In the genomic region with DNA sequence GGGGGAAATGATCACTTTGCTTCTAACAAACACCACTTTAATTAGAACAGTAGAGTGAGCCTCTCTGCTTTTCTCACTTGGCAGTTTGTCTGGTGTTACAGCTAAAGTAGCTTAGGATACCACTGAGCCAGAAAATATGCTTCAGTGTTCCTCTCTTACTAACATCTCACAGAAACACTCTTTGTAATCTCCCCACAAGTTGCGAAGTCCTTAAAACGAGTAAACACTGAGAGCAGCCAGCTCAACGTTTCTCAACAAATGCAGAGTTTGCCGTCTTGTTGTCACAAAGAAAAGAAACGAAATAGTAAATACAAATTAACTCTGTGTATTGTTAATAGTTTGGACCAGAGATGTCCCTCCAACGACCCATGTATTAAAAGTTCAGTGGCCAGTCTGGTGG, we compare ENCODE assay signal across 25 mouse cellular contexts.
"Had no signal": no experiment of that assay in that cellular context is flagged by ENCODE, and none has a peak within 500 bp of the region (broad histone marks: within the 10 kb centered on the region; RNA-seq: fewer than 3 reads in every experiment).

No protein-coding gene starts in this region.

- H3K27me3 ChIP-seq: heart, embryonic 13.5 days; heart, embryonic 15.5 days; hindbrain, embryonic 13.5 days; hindbrain, embryonic 15.5 days; kidney, embryonic 15.5 days; limb, embryonic 13.5 days; limb, embryonic 15.5 days had no signal

- H3K4me3 ChIP-seq: heart, embryonic 13.5 days; heart, embryonic 15.5 days; hindbrain, embryonic 13.5 days; hindbrain, embryonic 15.5 days; kidney, embryonic 15.5 days; limb, embryonic 13.5 days; limb, embryonic 15.5 days had no signal

- H3K36me3 ChIP-seq: heart, embryonic 13.5 days; heart, embryonic 15.5 days; hindbrain, embryonic 13.5 days; hindbrain, embryonic 15.5 days; kidney, embryonic 15.5 days; limb, embryonic 13.5 days; limb, embryonic 15.5 days had no signal

- H3K27ac ChIP-seq: heart, embryonic 13.5 days; heart, embryonic 15.5 days; hindbrain, embryonic 13.5 days; hindbrain, embryonic 15.5 days; hindbrain, postnatal 0 days; kidney, embryonic 15.5 days; kidney, postnatal 0 days; limb, embryonic 13.5 days; limb, embryonic 15.5 days had no signal

- H3K9me3 ChIP-seq: heart, embryonic 13.5 days; heart, embryonic 15.5 days; hindbrain, embryonic 13.5 days; hindbrain, embryonic 15.5 days; kidney, embryonic 15.5 days; limb, embryonic 13.5 days; limb, embryonic 15.5 days had no signal

- H3K4me2 ChIP-seq: heart, embryonic 11.5 days; heart, embryonic 13.5 days; heart, embryonic 15.5 days; hindbrain, embryonic 13.5 days; hindbrain, embryonic 15.5 days; kidney, embryonic 15.5 days; limb, embryonic 13.5 days; limb, embryonic 15.5 days had no signal

- ATAC-seq: forebrain, postnatal 0 days; hindbrain, postnatal 0 days; intestine, embryonic 16.5 days had no signal

- H3K4me1 ChIP-seq: hindbrain, embryonic 13.5 days; hindbrain, embryonic 15.5 days; kidney, embryonic 15.5 days; limb, embryonic 15.5 days had no signal

- DNase-seq: forebrain, postnatal 0 days; gastrocnemius, postnatal 14 days; gastrocnemius, postnatal 36 days; heart, adult 18-20 months; heart, postnatal 14 days; heart, postnatal 36 days; kidney, adult 11 months; kidney, adult 2 months; kidney, adult 9 months; kidney, postnatal 14 days; kidney, postnatal 36 days; layer of hippocampus, adult 9-11 months; layer of hippocampus, postnatal 36 days; left cerebral cortex, postnatal 4 days had no signal

- H3K9ac ChIP-seq: forebrain, postnatal 0 days; heart, embryonic 13.5 days; heart, embryonic 15.5 days; hindbrain, embryonic 13.5 days; hindbrain, embryonic 15.5 days; kidney, embryonic 15.5 days; limb, embryonic 13.5 days; limb, embryonic 15.5 days had no signal
